Mouse (Mus musculus) A20 (cell line): ENCODE results near the gene AU018091.
"Not testable (repeated sequence)": the region's sequence is repeated elsewhere in the genome, so short reads cannot be mapped to it uniquely, and the experiment has no call there.

Experiments
- DNase-seq: peaks from one replicate; pipeline ENCODE4 v3.0.0-alpha.2; 2011; ENCODE audit warnings: low read depth, low spot score

The AU018091 gene

DNA sequence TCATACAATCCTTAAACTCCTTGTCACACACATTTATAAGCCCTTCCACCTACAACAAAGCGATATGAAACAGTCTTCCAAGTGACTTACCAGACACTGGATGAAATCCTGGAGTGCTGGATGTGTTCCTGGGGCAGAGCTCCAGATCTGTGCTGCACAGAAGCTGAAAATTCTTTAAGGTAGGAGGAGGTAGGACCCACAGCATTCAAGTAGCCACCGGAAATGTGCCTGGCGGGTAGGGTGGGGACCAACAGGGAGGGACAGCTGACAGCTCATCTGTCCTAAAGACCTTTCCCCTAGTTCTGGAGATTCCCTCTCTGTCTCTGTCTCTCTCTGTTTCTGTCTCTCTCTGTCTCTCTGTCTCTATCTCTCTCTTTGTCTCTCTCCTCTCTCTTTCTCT is at the start of gene AU018091:
Gene AU018091 (minus strand): TSS at position 279 of the 400 bp plus-strand sequence.
- no peak for DNase-seq

DNA sequence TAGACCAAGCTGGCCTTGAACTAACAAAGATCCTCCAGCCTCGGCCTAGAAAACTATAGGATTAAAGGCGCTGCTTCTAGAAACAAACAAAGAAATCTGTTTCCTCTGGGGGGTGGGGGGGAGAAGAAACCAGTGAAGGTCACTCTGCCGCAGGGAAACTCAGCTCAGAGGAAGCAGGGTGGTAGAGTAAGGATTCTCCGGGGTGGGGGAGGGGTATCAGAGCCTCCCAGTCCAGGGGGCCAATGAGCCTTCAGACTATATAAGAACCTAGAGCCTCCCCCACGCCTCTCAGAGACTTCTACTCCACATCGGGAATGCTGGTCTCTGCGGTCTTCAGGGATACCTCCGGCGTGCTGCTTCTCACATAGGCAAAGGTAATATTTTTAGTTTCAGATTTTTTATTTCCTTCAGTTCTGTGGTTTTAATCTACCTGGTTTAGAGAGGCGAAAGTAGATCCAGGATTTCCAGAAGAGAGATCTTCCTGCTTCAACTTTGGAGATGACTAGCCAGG is 48.6 kb upstream of the AU018091 start:
- no peak for DNase-seq

DNA sequence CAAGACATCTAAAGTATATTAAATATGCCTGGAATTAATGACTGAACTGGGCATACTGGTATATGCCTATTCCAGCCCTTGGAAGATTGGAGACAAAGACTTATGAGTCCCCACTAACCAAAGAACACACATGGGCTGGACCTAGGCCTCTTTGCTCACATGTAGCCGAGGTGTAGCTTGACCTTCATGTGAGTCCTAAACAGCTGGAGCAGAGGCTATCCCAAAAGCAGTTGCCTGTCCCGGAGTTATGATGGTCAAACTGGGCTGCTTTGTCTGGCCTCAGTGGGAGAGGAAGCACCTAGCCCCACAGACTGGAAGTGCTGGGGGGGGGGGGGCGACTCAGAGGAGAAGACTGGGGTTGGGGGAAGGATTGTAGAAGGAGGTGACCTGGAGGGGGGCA is 47.3 kb upstream of the AU018091 start:
- no peak for DNase-seq

DNA sequence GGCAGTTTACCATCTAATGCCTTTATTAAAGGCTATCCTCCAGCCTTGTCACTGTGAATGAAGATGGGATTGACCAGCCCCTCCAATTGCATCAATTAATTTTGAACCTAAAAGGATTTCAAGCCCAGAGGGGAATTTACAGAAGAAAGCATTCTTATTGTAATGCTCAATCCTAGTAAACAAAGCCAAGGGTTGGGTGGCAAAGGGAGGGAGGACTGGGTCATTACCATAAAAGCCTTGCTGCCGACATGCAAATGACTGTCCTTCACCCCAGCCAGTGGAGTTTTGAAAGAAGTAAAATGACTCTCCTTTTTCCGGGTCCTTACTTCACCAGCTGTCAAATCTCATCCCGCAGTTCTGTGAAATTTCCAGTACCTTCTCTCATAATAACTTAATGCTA is 44.6 kb upstream of the AU018091 start:
- no peak for DNase-seq

DNA sequence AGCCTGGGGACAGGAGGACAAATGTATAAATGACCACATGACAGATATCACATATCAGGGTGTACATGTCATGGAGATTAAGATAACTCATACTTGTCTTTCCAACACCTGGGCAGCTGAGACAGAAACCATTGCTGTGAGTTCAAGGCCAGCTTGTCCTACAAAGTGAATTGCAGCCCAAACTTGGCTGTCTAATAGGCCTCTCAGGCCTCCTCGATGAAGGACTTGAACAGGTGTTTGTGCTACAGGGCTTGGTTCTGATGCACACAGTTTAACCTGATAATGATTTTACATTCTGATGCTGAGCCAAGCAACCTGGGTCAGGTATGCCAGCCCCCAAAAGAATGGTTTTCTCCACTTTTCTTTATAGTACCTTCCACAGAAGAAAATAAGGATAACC is 44.2 kb upstream of the AU018091 start:
- no peak for DNase-seq

DNA sequence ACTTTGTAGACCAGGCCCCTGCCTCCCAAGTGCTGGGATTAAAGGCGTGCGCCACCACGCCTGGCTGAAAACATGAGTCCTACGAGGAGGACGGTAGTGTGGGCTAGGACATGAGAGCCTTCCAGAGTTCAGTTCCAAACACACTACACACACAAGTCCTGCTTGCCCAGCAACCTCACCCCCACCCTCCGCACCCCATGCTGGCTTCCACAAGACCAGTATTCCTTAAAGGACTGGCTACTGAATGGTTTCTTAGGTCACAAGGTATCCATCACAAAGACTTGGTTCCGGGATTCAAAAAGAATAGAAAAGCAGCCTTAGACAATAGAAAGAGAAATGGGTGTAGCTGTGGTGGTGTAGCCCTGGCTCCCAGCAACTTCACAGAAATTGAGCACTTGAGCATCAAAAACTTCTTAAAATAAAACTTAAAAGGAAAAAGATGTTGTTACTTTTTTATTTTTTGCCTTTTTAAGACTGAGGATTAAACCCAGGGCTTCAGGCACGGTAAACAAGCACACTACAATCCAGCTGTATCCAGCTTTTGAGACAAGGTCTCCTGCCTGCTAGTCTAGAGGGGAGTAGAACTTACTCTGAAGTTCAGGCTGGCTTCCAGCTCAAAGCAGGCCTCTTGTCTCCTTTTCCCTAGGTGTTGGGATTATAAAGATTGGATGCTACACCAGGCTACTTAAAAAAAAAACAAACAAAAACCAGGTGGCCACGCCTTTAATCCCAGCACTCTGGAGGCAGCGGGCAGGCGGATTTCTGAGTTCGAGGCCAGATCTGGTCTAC is 43.2 kb upstream of the AU018091 start:
- DNase-seq, result no peak

DNA sequence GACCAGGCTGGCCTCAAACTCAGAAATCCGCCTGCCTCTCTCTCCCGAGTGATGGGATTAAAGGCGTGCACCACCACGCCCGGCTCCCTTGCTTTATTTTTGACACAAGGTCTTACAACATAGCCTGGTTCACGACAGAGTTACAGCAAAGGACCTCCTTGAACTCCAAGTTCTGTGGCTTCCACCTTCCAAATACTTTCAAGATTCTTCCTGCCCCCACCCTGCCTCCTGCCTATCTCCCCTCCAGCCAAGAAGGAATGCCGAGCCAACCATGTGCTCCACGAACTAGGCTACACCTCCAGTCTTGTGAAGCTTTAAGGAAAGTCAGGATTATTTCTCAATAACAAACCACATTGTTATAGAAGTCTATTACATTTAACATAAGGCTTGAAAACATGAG is 42.5 kb upstream of the AU018091 start:
- DNase-seq, result no peak

DNA sequence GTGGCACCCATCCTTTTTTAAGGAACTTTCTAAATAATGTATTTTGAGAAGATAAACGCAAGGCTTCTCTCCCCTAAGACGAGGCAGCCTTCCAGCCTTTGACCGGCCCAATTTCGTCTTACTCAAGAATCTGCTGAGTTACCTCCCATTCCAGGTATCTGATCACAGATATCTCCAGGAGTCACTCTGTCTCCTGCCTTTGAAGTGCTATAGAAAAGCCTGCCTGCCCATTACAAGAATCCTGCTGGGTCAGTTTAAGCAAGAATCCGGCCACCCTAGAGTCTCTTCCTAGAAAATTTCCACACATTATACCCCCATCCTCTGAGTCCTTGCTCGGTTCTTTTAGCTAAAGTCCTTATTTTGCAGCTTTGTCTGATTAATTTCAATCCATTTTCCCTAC is 41.6 kb upstream of the AU018091 start:
- DNase-seq, result no peak

DNA sequence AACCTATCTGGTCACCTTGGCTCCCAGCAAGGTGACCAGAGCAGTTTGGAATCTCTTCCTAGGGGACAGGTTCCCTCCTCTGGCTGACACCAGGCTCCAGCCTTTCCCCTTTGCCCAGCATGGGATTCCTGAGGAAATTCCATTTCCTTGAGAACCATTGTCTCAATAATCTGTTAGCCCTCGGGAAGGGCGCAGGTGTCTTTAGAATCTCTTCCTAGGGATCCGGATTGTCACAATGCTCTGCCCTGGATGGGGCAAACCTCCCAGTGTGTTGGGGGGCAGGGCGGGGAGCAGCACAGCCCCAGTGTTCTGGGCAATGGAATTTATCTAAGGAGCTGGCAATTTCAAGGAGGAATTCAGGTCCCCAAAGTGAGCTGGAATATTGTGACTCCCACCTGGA is 37.5 kb upstream of the AU018091 start:
- no peak for DNase-seq

DNA sequence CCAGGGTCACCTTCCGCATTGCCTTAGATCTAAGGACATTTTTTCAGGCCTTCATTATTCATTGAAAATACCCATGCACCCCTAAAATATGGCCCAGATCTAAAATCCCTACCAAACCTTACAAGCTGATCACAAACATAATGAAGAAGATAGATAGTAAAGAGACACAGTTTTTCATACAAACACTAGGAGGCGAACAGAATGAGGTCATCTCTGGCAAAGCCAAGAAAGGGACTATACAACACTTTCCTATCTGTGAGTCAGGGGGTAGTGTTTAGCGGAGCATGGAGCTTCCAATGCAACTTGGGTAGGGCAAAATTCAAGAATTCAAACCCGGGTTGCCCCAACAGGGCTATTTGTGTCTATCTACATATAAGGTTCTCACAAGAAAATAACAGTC is 35.6 kb upstream of the AU018091 start:
- no peak for DNase-seq

DNA sequence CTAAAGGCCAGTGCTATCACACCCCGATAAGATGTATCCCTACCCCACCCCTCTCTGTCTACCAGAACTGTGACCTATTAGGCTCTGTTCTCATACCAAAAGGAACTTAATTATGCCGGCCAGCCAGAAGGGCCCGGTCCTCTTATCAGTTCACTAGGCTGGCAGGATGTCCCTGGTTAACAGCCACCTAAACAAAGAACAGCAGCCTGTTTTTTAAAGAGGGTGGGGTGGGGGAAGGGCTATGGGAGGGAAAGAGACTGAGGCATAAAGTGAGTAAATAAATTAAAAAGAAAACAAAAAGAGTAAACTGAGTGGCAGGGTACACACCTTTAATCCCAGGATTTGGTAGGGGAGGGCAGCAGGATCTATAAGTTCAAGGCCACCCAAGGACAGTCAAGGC is 34.9 kb upstream of the AU018091 start:
- DNase-seq, result no peak

DNA sequence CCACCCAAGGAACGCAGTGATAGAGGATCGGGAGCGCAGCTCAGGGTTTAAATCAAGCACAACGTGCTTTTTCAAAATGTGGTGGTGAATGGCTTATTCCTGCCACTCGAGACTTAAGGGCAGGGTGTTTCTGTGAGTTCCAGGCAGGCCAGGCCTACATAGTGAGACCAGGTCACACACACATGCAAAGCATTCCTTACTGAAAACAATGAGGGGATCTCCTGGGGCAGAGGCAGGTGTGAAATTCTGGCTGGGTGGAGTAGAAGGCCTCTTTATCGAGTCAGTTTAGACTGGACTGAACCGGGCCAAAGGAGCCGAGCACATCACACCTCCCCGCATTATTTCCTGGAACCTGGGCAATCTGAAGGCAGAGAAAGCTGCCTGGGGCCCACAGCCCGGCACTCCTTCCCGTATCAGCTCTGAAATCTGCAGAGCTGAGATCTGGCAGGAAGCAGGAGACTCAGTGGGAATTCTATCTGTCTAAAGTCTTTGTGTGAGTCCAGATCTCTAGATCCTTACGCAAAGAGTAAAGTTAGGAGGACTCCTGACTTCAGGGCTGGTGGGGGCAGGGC is 32.2 kb upstream of the AU018091 start:
- no peak for DNase-seq

DNA sequence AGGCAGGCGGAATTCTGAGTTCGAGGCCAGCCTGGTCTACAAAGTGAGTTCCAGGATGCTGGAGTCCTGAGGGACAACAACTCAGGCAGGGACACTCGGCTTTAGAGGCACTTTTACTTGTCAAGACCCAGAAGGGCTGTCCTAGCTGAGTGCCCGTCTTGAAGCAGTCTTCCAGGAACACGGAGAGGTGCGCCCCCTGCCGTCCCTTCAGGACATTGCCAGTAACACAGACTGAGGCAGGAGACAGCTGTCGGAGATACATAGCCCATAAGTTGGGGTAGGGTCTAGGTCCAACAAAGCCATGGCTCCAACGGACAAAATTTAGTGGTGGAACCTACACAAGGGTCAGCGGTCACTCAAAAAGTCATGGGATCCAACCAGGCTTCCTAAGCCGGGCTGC is 29.9 kb upstream of the AU018091 start:
- peak; percentile 72 for DNase-seq

DNA sequence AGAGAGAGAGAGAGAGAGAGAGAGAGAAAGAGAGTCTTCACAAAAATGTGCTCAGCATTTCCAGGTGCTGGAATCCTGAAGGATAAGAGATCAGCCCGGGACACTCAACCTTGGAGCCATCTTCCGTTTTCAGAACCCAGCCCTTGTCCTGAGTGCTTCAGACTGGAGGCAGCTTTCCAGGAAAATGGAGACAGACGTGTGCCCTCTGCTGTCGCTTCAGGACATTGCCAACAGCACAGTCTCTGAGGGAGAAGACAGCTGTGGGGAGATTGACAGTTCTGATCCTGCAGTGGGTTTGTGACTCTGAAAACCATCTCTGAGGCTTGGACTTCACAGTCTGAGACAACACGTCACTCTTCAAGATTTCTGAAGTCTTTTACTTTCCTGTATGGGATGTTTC is 26.8 kb upstream of the AU018091 start:
- no peak for DNase-seq

DNA sequence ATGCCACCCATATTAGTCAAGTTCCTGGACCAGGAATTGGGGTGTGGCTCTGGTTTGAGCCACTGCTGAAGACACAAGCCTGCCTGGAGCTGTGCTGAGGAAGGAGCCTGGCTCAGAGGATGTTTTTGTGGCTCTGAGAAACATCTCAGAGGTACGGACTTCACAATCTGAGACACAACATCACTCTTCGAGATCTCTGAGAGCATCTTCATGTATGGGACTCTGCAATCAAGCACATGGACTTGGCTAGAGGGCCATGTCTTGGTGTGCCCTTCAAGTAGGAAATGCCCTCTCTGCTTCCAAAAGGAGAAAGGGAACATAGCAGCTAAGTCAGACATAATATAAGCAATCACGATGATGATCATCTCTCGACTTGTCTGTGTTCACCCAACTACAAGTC is 25.5 kb upstream of the AU018091 start:
- no peak for DNase-seq

DNA sequence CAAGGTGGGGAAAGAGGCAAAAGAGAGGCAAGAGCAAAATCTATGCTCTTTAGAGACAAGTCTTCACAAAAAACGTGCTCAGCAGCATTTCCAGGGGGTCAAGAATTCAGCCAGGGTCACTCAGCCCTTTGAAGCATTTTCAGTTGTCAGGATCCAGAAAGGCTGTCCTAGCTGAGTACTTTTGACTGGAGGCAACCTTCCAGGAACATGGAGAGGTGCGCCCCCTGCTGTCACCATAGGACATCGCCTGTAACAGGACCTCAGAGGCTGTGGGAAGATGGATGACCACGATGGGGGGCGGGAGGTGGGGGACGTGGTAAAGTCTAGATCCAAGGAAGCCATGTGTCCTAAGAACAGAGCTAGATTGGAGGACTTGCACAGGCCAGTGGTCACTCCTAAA is 24.9 kb upstream of the AU018091 start:
- DNase-seq, result peak; percentile 62

DNA sequence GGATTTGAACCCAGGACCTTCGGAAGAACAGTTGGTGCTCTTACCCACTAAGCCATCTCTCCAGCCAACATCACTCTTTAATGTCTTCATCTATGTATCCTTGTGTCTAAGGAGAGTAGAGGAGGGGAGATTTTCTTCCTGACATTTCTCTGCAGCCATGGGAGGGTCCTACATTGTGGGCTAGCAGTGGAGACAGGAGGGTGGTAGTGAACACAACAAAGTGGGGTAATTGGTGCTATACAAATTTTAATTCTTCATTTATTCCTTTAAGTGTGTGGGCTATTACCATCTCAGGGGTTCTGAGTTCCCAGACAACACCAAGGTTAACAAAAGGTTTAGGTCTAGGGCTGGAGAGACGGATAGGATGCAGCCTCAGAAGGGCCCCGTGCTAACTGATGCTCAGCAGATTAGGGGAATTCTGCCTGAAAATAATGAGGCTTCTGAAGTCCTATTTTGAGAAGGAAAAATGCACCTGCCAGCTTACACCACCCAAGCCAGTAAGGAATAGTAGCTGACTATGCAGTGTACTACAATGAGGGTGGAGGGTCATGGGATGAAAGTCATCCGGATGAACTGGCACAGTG is 24.1 kb upstream of the AU018091 start:
- no peak for DNase-seq

DNA sequence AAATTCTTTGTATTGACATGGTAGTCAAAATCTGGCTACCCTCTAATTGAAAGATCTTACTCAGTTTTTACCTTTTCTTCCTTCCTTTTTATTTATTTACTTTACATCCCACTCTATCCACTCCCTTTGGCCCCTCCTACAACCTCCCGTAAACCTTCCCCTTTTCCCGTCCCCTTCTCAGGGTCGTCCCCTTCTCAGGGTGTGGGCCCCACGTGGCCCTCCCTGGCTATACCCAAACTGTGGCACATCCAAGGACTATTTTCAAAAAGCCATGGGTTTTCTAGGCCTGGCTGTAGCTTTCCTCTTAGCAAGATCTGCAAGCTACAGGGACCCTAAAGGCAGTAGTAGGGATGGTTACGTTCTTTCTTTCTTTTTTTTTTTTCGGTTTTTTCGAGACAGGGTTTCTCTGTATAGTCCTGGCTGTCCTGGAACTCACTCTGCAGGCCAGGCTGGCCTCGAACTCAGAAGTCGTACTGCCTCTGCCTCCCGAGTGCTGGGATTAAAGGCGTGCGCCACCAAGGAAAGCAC is 23.0 kb upstream of the AU018091 start:
- DNase-seq, result no peak

DNA sequence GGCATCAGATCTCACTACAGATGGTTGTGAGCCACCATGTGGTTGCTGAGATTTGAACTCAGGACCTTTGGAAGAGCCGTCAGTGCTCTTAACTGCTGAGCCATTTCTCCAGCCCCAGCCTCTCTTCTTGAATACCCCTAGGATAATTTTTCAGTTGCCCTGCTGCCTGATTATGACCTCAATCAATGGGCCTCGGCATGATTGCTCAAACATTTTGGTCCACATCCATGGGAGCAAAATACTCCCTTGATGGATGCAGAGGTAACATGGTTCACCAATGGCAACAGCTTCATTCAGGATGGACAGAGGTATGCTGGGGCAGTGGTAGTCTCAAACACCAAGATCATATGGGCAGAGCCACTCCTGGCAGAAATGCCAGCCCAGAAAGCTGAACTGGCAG is 17.7 kb upstream of the AU018091 start:
- not testable (repeated sequence) for DNase-seq

DNA sequence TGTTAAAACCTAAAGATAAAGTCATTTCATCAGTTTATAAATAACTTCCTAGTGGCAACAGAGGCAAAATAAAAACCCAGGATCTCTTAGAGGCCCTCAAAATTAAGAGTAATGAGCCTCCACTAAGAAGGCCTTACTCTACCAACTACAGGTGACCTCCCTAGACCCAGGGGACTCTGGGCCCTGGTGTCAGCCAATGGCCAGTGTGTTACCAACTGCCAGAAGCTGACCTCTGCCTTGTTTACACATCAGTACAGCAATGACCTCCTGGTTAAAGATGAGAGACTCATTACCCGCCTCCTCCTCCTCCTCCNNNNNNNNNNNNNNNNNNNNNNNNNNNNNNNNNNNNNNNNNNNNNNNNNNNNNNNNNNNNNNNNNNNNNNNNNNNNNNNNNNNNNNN is 17.1 kb upstream of the AU018091 start:
- DNase-seq, result no peak

DNA sequence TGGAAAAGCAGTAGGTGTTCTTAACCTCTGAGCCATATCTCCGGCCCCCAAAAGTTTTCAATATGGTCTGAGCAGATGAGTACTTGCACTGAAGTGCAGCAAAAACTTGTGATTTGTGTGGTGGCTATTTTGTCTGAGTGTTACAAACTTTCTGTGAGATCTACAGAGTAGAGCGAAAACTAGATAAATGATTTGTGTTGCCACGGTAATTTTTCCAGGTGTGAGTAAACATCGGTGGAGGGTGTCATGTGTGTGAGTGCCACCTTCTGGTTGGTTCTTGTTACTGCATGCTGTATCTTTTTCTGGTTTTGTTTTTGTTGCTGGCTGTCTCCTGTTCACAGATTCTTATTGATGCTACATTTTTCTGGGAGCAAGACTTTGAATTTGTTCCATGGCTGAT is 15.4 kb upstream of the AU018091 start:
- DNase-seq, result peak; percentile 61

DNA sequence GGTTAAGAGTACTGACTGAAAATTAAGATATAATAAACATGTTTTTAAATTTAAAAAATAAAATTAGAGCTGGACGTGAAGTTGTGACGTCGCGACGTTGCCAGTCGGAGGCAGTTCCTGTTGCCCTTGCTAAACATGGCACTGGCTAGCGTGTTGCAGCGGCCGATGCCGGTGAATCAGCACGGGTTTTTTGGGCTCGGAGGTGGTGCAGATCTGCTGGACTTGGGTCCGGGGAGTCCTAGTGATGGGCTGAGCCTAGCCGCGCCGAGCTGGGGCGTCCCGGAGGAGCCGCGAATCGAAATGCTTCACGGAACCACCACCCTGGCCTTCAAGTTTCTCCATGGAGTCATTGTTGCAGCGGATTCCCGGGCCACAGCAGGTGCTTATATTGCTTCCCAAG is 12.0 kb upstream of the AU018091 start:
- not testable (repeated sequence) for DNase-seq

DNA sequence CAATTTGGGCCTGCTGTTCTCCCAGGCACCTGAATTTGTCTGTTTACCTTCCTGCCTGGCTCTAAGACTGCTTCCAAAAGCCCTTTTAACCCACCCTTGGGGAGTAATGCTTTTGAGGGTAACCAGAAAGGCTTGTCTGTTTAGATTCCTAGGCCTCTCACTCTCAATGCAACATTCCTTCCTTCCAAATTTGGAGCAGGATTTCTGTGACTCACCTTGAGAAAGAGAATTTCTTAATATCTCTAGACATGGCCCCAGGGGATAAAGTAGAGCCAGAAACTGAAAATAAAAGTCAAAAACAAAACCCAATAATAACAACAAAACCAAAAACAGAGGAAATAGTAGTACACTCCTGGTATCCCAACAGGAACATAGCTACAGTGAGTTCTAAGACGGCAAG is 707 bp downstream of the AU018091 start:
- DNase-seq, result no peak
